Mouse (Mus musculus) stomach, embryonic 14.5 days (tissue): ENCODE measurements at regions not wholly inside any gene's neighbourhood (a gene's known extent, or its start where the extent isn't known, plus 50 kb on each side); places are given as distances from the start of the nearest gene placed in this dataset.

ENCODE experiments used
- ATAC-seq: fragments of 200-750 bp; cut with Nextera tagmentation; 2 replicates; pipeline ENCODE4 v1.8.0; 2017; ENCODE audit warnings: low read depth, moderate TSS enrichment; ENCODE audit not compliant: insufficient number of reproducible peaks, insufficient read depth, low FRiP score
- H3K27ac ChIP-seq: fragments of 300-500 bp; sonication (generic); 2 replicates; pipeline ENCODE4 v1.5.1; 2014; ENCODE audit warnings: mild to moderate bottlenecking, low read length, moderate library complexity, mixed read lengths
- H3K27me3 ChIP-seq: fragments of 300-500 bp; sonication (generic); 2 replicates; pipeline ENCODE4 v1.6.1; 2014; ENCODE audit warnings: low read length, control low read depth, mixed read lengths; ENCODE audit not compliant: control insufficient read depth, insufficient read depth
- H3K36me3 ChIP-seq: fragments of 300-500 bp; sonication (generic); 2 replicates; pipeline ENCODE4 v1.6.1; 2014; ENCODE audit warnings: mild to moderate bottlenecking, control low read depth, low read length, moderate library complexity, mixed read lengths; ENCODE audit not compliant: control insufficient read depth, insufficient read depth
- H3K4me1 ChIP-seq: fragments of 300-500 bp; sonication (generic); 2 replicates; pipeline ENCODE4 v1.6.1; 2014; ENCODE audit warnings: low read length, control low read depth, mixed read lengths; ENCODE audit not compliant: control insufficient read depth, insufficient read depth
- H3K4me2 ChIP-seq: fragments of 300-500 bp; sonication (generic); replicated peaks from 2 replicates; pipeline ENCODE4 v1.6.1; 2014; ENCODE audit warnings: low read depth, low read length, control low read depth
- H3K4me3 ChIP-seq: fragments of 300-500 bp; sonication (generic); 2 replicates; pipeline ENCODE4 v1.5.1; 2014; ENCODE audit warnings: low read depth, low read length, control low read depth
- H3K9ac ChIP-seq: fragments of 300-500 bp; sonication (generic); replicated peaks from 2 replicates; pipeline ENCODE4 v1.6.1; 2014; ENCODE audit warnings: low read depth, mild to moderate bottlenecking, control low read depth, low read length, moderate library complexity, mixed read lengths
- H3K9me3 ChIP-seq: fragments of 300-500 bp; sonication (generic); 2 replicates; pipeline ENCODE4 v1.6.1; 2016; ENCODE audit warnings: low read depth, low read length, control low read depth; ENCODE audit not compliant: control insufficient read depth
- WGBS: fragments of 180-500 bp; shearing (Covaris S2); extraction: QIAGEN DNeasy Blood & Tissue Kit; methylation state at CpG from one replicate; pipeline ENCODE4 v1.1.7; 2014; 5-methylcytosine and 5-hydroxymethylcytosine counted together

GRCm38 (mm10) chr13:71034926-71035687 lies 193.5 kb upstream of the Adamts16 start:
- Histone ChIP-seq H3K4me3 (no peak overlapping the region), H3K4me1 (no peaks in the 10 kb centered on the region), H3K36me3 (no peaks in the 10 kb centered on the region), H3K27me3 (no peaks in the 10 kb centered on the region), H3K27ac (no peak overlapping the region), H3K9ac (no peak overlapping the region), H3K9me3 (no peaks in the 10 kb centered on the region), H3K4me2 (no peak overlapping the region)
- 82% methylated on average over 13 of the region's 13 CpGs for WGBS
- no peak for ATAC-seq

GRCm38 (mm10) chr13:71008216-71008615 lies 166.6 kb upstream of the Adamts16 start:
- H3K4me1 ChIP-seq: no peaks in the 10 kb centered on the region
- H3K9ac ChIP-seq: no peak overlapping the region
- H3K36me3 ChIP-seq: no peaks in the 10 kb centered on the region
- no peak overlapping the region for H3K4me3 ChIP-seq
- no peaks in the 10 kb centered on the region for H3K9me3 ChIP-seq
- WGBS: 21% methylated on average over 3 of the region's 3 CpGs
- H3K27me3 ChIP-seq: no peaks in the 10 kb centered on the region
- ATAC-seq: no peak
- no peak overlapping the region for H3K4me2 ChIP-seq
- H3K27ac ChIP-seq: no peak overlapping the region

GRCm38 (mm10) chr13:71006117-71006516 lies 164.5 kb upstream of the Adamts16 start:
- Histone ChIP-seq H3K9me3 (no peaks in the 10 kb centered on the region), H3K9ac (no peak overlapping the region), H3K4me3 (no peak overlapping the region), H3K36me3 (no peaks in the 10 kb centered on the region), H3K4me1 (no peaks in the 10 kb centered on the region), H3K4me2 (no peak overlapping the region), H3K27ac (no peak overlapping the region), H3K27me3 (no peaks in the 10 kb centered on the region)
- no peak for ATAC-seq
- WGBS: 24% methylated on average over 1 of the region's 1 CpGs

GRCm38 (mm10) chr13:71003517-71003916 lies 161.9 kb upstream of the Adamts16 start:
- no peak for ATAC-seq

GRCm38 (mm10) chr13:71001278-71001677 lies 159.7 kb upstream of the Adamts16 start:
- no peaks in the 10 kb centered on the region for H3K36me3 ChIP-seq
- no peak overlapping the region for H3K9ac ChIP-seq
- no peak overlapping the region for H3K4me3 ChIP-seq
- no peaks in the 10 kb centered on the region for H3K9me3 ChIP-seq
- ATAC-seq: no peak; the same call in 1 of the 2 replicates
- H3K4me2 ChIP-seq: no peak overlapping the region
- WGBS: 6% methylated on average over 2 of the region's 2 CpGs
- no peaks in the 10 kb centered on the region for H3K4me1 ChIP-seq
- no peaks in the 10 kb centered on the region for H3K27me3 ChIP-seq
- H3K27ac ChIP-seq: no peak overlapping the region

More at GRCm38 (mm10) chr13:71003517-71003916, 161.9 kb upstream of the Adamts16 start:
- no peaks in the 10 kb centered on the region for H3K36me3 ChIP-seq
- no peak overlapping the region for H3K27ac ChIP-seq
- H3K4me3 ChIP-seq: no peak overlapping the region
- 60% methylated on average over 3 of the region's 3 CpGs for WGBS
- no peaks in the 10 kb centered on the region for H3K9me3 ChIP-seq
- no peaks in the 10 kb centered on the region for H3K4me1 ChIP-seq
- no peak overlapping the region for H3K4me2 ChIP-seq
- H3K27me3 ChIP-seq: no peaks in the 10 kb centered on the region
- H3K9ac ChIP-seq: no peak overlapping the region

- no peak overlapping the region for H3K4me3 ChIP-seq
- no peak for ATAC-seq
- WGBS: 75% methylated on average over 5 of the region's 5 CpGs
Measured at GRCm38 (mm10) chr13:71000422-71001008, 158.9 kb upstream of the Adamts16 start.

GRCm38 (mm10) chr13:70993522-70993921 lies 151.9 kb upstream of the Adamts16 start:
- 66% methylated on average over 1 of the region's 1 CpGs for WGBS
- H3K9me3 ChIP-seq: no peaks in the 10 kb centered on the region

More at GRCm38 (mm10) chr13:71000422-71001008, 158.9 kb upstream of the Adamts16 start:
- no peak overlapping the region for H3K9ac ChIP-seq
- H3K27ac ChIP-seq: no peak overlapping the region
- no peaks in the 10 kb centered on the region for H3K27me3 ChIP-seq
- no peaks in the 10 kb centered on the region for H3K36me3 ChIP-seq
- H3K4me1 ChIP-seq: no peaks in the 10 kb centered on the region
- H3K9me3 ChIP-seq: no peaks in the 10 kb centered on the region
- no peak overlapping the region for H3K4me2 ChIP-seq

GRCm38 (mm10) chr13:70989999-70990645 lies 148.5 kb upstream of the Adamts16 start:
- no peaks in the 10 kb centered on the region for H3K36me3 ChIP-seq
- no peaks in the 10 kb centered on the region for H3K9me3 ChIP-seq
- no peak for ATAC-seq
- no peaks in the 10 kb centered on the region for H3K27me3 ChIP-seq
- no peak overlapping the region for H3K27ac ChIP-seq
- H3K9ac ChIP-seq: no peak overlapping the region
- H3K4me2 ChIP-seq: no peak overlapping the region
- H3K4me3 ChIP-seq: no peak overlapping the region
- H3K4me1 ChIP-seq: no peaks in the 10 kb centered on the region
- WGBS: 86% methylated on average over 10 of the region's 10 CpGs

More at GRCm38 (mm10) chr13:70993522-70993921, 151.9 kb upstream of the Adamts16 start:
- ATAC-seq: no peak
- no peaks in the 10 kb centered on the region for H3K4me1 ChIP-seq
- H3K4me2 ChIP-seq: no peak overlapping the region
- H3K36me3 ChIP-seq: no peaks in the 10 kb centered on the region
- H3K27ac ChIP-seq: no peak overlapping the region
- no peaks in the 10 kb centered on the region for H3K27me3 ChIP-seq
- no peak overlapping the region for H3K9ac ChIP-seq
- H3K4me3 ChIP-seq: no peak overlapping the region
